Mouse (Mus musculus) neural tube, embryonic 10.5 days (tissue): ENCODE data around the gene Mnt.

Source experiments
- DNase-seq: peaks from one replicate; pipeline ENCODE4 v3.0.0-alpha.2; 2017; ENCODE audit warnings: low spot score; ENCODE audit errors: extremely low spot score

Gene Mnt

DNA sequence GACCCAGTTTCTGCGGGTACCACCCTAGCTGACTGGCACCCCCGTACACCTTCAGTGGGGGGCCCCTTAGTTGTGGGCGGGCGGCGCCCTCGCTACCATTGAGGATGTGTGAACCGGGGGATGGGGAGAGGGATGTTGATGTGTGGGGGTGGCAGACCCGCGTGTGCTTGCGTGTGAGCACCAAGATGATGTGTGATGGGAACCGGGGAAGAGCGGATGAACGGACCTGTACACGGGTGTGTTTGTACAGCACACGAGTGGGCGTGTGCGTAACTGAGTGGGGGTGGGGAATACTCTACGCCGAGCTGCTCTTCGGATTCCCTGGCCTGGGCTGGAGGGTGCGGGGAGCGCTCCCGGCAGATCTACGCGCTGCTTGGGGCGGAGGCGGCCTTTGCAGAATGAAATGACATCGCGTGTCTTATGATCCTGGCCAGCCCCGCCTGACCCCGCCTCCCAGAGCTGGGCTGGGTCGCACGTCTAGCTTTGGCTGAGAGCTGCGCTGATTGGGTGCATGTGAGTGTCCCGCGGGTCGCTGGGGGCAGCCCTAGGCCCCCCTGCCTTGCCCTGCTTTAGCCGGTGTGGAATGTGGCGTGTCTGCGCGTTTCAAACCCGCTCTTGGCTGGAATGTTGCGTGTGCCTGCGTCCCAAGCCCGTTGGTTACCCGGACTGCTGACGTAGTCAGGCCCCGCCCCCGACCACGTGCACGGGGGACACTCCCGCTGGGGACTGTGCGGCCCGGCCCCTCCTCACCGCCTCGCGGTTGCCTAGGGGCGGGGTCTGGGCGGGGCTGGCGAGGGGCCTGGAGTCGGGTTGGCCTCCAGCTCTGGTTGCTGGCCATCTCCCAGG is 1.1 kb downstream of the Mnt start:
- DNase-seq = peak; percentile 99

DNA sequence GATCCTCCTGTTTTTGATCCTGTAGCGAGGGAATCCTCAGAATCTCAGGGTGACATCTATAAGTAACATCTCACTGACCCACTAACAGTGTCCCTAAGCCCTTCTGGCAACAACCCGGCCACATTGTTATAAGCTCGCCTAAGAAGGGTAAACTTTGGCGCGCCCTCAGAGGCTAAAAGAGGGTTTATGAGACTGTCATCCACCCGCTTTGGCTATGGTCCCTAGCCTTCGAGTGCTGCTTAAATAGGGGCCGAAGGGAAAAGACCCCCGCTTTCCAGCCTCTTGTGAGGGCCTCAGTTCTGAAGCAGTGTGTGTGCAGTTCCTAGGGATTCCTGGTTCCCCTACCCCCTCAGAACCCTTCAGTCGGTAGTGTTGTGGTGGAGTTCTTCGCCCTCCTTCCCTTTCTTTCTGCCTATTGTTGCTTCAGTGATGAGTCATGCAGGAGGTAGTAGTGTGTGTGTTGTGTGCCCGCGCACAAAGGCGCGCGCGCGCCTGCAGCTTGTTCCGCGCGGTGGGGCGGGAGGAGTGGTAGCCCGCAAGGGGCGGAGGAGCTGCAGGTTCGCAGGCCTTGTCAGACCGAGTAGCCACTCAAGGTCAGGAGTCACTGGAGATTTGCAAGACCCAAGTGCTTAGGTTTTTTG is 1.9 kb downstream of the Mnt start:
- peak; percentile 56 for DNase-seq

DNA sequence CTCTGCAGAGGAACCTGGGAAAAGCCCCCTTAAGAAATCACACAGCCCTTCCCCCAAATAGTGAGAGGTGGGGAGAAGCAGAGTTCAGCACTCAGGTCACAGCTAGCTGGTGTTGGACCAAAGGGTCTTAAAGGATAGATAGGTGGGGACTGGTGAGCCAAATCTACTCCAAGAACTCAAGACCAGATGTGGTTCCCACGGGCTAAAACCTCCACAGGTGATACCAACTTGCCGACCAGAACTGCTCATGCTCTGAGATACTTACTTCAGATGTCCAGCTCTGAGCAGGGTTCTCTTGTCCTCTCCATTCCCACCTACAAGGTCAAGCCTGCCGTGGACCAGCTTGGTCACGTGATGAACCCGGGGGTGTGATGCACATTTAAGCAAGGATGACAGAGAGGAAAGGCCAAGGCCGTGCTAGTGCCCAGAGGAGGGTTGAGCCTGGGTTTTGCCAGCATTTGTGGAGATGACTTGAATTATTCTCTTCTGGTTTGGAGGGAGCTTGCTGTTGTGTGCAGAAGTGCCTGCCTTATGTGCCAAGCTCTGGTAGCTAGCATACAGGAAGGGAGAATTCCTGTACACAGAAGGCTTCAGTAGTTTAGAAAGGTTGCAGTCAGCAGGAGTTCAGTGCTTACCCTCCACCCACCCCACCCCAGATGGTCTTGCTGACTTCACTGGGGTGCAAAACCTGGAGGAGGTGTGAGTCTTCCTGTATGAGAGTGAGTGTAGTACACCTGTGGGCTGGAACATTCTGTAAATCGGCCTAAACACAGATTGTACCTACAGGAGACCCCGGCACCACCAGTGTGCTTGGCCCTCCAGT is 3.0 kb downstream of the Mnt start:
- no peak for DNase-seq

DNA sequence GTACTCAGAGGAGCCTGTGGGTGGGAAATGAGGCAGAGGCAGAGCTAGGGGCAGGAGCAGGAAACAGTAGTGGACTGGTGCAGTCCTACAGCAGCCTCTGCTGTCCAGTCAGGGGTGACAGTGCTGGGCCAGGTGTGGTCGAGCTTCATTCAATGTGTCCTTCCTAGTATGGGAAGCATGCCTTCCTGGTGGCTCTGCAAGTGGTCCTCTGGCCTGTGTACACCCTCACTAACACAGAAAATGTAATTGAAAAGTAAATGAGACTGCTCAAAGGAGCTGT is 3.6 kb downstream of the Mnt start:
- DNase-seq = no peak

DNA sequence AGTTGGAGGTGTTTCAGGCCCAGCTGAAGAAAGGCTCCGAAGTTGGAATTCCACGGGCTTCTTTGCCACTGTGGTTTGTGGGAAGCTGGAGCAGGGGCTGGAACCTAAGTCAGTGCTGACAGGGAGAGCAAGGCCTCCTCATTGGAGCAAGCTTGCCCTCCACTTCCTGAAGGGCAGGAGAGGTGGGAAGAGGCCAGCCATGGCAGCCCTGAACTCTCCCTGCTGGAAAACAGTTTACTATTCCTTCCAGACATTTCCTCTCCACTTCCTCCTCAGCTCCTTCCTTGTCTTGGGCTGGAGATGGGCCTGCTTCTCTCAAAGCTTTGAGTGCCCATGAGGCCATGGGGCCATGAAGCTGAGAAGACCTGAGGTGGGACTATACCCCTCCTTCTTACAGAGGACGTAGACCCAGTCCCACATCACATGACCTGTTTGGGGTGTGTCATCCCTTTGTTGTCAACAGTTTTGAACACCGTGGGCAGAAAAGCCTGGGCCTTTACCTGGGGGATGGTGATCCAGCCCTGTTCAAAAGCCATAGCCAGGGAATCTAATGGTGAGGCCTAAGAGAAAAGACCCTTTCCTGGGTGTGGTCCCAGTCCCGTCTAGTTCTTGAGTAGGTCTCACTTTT is 4.0 kb downstream of the Mnt start:
- no peak for DNase-seq

DNA sequence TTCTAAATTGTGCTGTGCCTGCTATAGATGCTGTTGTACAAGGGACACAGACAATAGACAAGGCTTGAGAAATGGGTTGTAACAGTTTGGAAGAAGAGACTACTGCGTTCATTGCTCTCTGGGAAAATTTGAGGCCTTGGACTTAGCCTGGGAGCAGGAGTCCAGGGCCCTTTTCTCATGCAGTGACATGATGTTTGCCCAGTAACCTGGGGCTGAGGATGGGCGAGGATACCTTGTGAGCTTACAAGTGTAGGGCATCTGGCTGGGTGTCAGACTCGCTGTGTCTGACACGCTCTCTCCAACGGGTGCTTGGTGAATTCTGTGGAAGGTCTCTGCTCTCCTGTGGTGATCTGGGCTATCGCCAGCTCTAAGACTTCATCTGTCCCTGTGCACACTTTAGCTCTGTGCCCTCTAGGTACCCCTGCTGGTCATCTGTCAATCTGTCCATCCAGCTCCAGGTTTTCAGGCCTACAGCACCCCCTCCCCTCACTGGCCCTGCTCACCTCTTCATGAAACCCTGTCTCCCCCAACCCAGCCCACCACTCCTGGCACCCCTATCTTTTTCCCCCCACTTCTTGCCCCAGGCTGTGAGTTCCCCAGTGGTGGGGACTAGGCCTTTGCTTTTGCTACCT is 5.0 kb downstream of the Mnt start:
- no peak for DNase-seq

DNA sequence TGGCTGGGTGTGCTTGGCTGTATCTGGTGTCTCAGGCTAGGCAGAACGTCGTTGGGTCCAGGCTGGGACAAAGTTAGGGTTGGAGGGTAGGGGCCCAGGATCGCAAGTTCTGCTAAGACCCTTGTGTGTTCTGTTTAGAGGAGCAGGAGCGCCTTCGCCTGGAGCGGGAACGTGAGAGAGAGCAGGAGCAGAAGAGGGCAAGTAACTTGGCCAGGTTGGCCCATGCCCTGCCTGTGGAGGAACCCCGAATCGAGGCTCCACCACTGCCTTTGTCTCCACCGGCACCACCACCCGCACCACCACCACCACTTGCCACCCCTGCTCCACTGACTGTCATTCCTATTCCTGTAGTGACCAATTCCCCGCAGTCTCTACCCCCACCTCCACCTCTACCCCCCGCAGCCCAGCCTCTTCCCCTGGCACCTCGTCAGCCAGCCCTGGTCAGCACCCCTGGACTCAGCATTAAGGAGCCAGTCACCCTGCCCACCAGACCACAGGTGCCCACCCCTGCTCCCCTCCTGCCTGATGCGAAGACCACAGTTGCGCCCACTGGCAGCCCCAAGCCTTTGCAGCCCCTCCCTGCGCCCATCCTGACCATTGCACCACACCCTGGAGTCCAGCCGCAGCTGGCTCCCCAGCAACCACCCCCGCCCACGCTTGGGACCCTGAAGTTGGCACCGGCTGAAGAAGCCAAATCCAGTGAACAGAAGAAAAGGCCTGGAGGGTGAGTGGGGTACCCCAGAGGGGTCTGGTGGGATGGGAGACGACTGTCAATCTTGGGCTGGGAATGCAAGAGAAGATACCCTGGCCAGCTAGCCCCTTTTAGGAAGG is 5.7 kb downstream of the Mnt start:
- no peak for DNase-seq

DNA sequence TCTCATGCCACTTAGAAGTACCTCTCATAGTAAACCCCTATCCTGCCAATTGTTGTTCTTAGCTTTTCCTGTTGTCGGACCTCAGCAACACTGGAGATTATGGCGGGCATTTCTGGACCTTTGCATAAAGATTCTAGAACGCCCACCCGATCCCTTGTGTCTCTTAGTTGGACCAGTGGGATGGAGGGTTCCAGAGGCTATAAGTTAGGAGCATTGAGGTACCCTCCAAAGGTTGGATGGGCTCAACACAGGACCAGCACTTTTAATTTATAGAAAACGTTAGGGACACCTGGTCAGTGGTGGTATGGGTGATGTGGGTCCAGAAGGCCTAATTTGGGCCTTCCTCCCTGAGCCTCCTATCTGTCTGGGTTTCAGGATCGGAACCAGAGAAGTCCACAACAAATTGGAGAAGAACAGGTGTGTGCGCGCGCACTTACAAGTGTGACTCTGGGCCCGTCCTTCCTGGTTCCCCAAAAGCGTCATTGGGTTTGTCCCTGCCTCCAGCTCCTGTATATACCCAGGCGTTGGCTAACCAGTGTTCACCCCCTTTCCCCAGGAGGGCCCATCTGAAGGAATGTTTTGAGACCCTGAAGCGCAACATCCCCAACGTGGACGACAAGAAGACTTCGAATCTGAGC is 6.5 kb downstream of the Mnt start:
- no peak for DNase-seq

DNA sequence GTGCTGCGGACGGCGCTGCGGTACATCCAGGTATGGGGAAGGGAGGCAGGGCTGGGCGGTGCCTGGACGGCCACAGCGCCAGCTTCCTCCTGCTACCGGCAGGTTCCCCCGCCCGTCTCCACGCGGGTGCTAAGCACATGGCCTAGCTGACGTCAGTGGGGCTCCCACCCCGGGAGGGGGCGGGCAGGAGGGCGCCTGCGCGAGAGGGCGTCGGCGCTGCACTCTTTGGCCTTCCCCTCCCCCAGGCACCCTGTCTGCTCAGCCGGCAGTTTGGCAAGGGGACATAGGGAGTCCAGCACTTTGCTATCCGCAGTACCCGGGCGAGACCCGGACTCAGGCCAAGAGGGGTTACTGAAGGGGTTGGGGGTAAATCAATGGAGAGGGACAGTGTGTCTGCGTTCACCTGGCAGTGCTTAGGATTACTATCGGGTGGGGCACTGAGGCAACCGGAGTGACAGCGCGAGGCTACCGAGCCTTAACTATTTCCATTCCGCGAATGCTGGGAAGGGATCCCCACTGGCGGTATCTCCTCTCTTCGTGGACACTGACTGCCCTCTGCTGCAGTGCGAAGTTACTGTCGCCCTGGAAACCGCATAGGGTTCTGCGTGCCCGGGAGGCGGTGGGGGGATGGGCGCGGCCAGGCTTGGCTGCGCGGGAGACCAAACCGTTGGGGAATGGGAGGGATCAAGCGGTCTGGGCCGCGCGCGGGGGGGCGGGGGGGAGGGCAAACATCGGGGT is 7.1 kb downstream of the Mnt start:
- peak; percentile 89 for DNase-seq

DNA sequence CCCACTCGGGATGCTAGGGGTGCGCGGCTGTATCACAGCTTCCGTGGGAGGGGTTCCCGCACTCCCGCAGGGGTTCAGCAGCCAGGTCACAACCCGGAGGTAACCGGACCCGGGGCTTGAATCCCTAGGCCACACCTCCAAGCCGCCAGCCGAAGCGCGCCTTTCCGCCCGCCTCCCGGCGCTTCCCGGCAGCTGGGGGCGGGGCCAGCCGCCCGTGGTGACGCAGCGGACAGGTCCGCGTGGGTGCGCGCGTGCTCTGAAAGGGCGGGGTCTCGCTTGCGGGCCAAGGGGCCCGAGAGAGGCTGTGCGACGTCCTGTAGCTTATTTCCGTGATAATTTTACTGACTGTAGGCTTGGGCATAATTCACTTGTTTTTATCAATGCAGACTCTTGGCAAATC is 7.7 kb downstream of the Mnt start:
- no peak for DNase-seq

DNA sequence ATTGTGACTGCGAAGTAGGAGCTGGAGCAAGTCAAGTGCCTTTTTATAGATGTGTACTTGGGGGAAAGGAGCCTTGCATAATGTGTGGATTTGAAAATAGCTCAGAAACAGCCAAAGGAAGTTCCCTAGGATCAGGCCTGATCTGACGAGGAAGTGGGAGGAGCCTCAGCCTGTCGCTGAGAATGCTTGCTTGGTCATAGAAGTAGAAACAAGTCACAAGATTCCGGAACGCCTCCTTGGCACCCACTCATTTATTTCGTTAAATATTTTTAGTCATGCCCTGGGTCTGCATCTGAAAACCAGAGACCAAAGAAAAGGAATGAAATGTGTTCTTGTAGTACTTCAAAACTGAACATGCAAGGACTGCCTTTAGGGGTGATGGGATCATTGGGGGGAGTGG is 8.3 kb downstream of the Mnt start:
- no peak for DNase-seq

DNA sequence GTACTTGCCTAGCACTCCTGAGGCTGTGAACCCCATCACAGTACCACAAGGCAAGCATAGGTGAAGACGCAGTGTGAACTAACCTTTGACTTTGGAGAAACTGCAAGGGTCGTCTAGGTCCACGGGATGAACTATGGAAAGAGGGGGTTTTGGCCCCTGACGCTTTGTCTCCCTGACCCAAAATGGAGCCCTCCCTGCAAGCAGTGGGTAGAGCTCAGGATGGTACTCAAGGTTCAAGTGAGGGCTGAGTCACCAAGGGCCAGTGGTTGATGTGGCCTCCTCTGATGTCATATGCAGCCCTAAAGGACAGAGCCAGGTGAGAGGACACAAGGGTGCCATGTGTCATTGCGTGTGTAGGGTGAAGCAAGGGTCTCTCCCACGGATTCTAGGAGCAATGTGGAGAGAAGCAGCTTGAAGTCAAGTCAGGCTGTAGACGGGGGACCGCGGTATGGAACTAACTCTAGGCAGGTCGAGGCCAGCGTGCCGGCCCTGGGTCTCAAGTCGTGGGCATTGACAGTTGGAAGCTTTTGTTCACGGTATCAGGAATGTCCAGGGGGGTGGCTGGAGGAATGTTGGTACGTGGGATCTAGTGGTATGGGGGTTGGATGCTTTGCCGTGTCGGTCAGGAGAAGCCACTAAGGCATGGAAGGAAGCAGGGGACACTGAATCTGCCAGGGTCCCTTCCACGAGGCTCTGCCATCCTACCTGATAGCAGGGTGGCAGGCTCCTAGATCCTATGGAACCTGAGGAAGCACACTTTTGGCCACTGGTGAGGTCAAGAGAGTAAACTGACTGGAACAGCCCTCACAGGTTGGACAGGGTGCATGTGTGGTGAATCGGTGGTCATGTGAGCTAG is 9.4 kb downstream of the Mnt start:
- no peak for DNase-seq

DNA sequence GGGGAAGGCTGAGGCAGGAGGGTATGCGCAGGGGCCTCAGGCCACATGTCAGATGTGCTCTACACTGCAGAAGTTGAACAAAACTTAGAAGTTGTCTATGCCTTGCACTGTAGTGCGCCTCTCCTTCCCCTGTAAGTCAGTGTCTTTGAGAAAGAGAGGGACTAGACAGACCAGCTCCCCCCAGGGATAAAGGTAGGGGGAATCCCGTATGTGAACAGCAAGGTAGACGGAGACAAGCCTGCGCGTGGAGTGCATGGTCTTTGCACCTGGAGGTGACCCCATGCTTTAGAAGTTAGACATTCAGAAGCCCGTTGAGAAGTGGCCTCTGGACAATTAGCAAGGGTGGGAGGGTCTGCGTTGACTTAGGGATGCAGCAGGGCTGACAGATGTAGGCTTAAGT is 10.0 kb downstream of the Mnt start:
- DNase-seq = no peak

DNA sequence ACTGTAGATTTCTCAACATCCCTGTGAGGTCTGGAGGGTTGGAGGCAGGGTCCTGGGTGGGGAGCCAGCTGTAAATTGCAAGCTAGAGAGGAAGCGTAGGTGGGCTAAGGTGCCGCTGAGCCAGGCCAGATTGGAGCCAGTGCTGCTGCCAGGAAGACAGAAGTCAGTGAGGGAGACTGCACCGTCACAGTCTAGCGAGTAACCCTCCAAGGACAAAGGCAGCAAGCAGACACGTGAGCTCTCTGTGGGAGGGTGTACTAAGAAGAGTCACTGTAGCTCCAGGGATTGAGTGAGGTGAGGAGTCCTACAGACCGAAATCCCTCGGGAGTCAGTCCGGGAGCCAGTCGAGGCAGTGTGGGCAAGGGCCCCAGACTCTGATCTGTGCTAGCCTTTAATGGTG is 10.6 kb downstream of the Mnt start:
- no peak for DNase-seq

DNA sequence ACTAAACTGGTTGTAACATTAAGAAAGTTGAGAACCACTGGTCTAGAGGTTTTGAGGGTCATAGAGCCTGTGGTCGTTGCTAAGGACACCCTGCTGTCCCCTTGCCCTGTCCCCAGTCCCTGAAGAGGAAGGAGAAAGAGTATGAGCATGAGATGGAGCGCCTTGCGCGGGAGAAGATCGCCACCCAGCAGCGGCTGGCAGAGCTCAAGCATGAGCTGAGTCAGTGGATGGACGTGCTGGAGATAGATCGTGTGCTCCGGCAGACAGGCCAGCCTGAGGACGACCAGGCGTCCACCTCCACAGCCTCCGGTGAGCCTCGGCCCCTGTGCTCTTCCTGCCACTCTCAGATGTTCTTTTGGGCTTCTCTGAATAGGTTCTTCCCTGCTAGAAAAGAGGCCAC is 11.3 kb downstream of the Mnt start:
- no peak for DNase-seq

DNA sequence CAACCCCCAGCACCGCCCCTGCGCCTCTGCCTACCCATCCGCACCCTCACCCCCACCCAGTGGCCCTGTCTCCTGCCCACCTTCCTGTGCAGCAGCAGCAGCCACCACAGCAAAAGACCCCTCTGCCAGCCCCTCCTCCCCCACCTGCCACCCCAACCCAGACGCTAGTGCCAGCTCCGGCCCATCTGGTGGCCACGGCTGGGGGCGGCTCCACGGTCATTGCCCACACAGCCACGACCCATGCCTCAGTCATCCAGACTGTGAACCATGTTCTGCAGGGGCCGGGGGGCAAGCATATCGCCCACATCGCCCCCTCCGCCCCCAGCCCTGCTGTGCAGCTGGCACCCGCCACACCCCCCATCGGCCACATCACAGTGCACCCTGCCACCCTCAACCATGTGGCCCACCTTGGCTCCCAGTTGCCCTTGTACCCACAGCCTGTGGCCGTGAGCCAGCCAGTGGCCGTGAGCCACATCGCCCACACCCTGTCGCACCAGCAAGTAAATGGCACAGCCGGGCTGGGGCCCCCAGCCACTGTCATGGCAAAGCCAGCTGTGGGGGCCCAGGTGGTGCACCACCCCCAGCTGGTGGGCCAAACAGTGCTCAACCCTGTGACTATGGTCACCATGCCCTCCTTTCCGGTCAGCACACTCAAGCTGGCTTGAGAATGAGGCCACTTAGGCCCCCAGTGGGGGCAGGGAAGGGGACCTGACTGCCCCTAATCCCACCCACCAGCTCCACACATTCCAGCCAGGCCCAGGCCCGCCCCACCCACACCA is 12.1 kb downstream of the Mnt start:
- DNase-seq = no peak

DNA sequence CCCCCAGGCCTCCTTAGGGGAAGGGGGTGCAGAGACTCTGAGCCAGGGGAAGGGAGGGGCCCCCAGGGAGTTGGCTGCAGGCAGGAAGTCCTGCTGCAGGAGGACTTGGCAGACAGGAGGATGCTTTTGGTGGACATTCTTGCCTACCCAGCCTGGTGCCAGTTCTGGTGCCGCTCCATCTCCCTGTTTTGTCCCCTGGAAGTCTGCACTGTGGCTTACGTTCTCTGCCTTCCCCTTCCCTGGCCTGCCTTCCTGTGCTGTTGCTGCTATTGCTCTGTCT is 12.7 kb downstream of the Mnt start:
- DNase-seq = no peak

DNA sequence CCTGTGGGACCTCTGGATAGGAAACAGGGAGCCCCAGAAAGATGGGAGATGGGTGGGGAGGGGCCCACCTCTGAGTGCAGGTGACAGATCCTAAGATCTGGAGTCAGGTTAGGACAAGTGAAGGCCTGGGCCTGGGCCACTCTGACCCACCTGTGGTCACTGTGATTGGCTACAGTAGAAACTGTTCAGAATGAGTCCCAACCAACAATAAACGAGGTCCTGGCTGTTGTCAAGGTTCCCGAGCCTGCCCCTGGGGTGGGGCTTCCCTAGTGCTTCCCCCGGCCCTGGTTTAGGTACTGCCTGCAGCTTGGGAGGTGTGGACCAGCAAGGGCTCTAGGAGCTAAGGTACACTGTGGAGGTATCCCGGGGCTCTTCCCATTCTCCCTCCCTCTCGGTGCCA is 13.0 kb downstream of the Mnt start:
- DNase-seq = no peak
